Mouse (Mus musculus): Measurements from ENCODE around the gene Arl3.

Gene Arl3

GRCm38 (mm10) chr19:46517529-46518351 is 55.3 kb downstream of the Arl3 start:
- no peak for DNase-seq (ENCODE audit: low read depth)

GRCm38 (mm10) chr19:46516667-46517528 is 56.1 kb downstream of the Arl3 start:
- DNase-seq (ENCODE audit: low read depth): no peak

- DNase-seq (ENCODE audit: low read depth): no peak
These were observed 57.6 kb downstream of the Arl3 start for GRCm38 (mm10) chr19:46515287-46515821.

GRCm38 (mm10) chr19:46514387-46514786 is 58.6 kb downstream of the Arl3 start:
- no peak for DNase-seq (ENCODE audit: low read depth)

- DNase-seq (ENCODE audit: low read depth): no peak
These were observed 61.7 kb downstream of the Arl3 start for GRCm38 (mm10) chr19:46511263-46511662.

- DNase-seq (ENCODE audit: low read depth): no peak
These were observed 62.2 kb downstream of the Arl3 start for GRCm38 (mm10) chr19:46510824-46511223.

- no peak for DNase-seq (ENCODE audit: low read depth)
These were observed 62.6 kb downstream of the Arl3 start for GRCm38 (mm10) chr19:46510401-46510800.

- no peak for DNase-seq (ENCODE audit: low read depth)
These were observed 63.3 kb downstream of the Arl3 start for GRCm38 (mm10) chr19:46509736-46510135.

GRCm38 (mm10) chr19:46509202-46509601 is 63.8 kb downstream of the Arl3 start:
- DNase-seq (ENCODE audit: low read depth): no peak

- DNase-seq (ENCODE audit: low read depth): no peak
These were observed 64.3 kb downstream of the Arl3 start for GRCm38 (mm10) chr19:46508738-46509137.

- DNase-seq (ENCODE audit: low read depth): no peak
These were observed 65.2 kb downstream of the Arl3 start for GRCm38 (mm10) chr19:46507806-46508205.

GRCm38 (mm10) chr19:46507181-46507581 is 65.8 kb downstream of the Arl3 start:
- DNase-seq (ENCODE audit: low read depth): no peak

GRCm38 (mm10) chr19:46506372-46506717 is 66.7 kb downstream of the Arl3 start:
- DNase-seq (ENCODE audit: low read depth): no peak

GRCm38 (mm10) chr19:46505646-46506371 is 67.2 kb downstream of the Arl3 start:
- DNase-seq (ENCODE audit: low read depth): no peak

- DNase-seq (ENCODE audit: low read depth): no peak
These were observed 68.1 kb downstream of the Arl3 start for GRCm38 (mm10) chr19:46504822-46505417.

- no peak for DNase-seq (ENCODE audit: low read depth)
These were observed 68.9 kb downstream of the Arl3 start for GRCm38 (mm10) chr19:46504085-46504552.

- peak; percentile 89 for DNase-seq (ENCODE audit: low read depth)
These were observed 69.5 kb downstream of the Arl3 start for GRCm38 (mm10) chr19:46503351-46504084.

- no peak for DNase-seq (ENCODE audit: low read depth)
These were observed 70.4 kb downstream of the Arl3 start for GRCm38 (mm10) chr19:46502471-46503166.

- DNase-seq (ENCODE audit: low read depth): no peak
These were observed 70.9 kb downstream of the Arl3 start for GRCm38 (mm10) chr19:46502069-46502455.

- no peak for DNase-seq (ENCODE audit: low read depth)
These were observed 71.5 kb downstream of the Arl3 start, which contains the start of gene Trim8 for GRCm38 (mm10) chr19:46501401-46502068. Gene Trim8 (plus strand): TSS chr19:46501702.
